Mouse (Mus musculus): Measurements from ENCODE around the gene Shc3.

- TF ChIP-seq USF1 (IDR thresholded peaks at IDR 0.05; ENCODE audit: low read depth): no peak
- TF ChIP-seq CTCF (IDR thresholded peaks at IDR 0.05; ENCODE audit: control insufficient read depth, insufficient read depth, insufficient read length): no peak
- TF ChIP-seq FOSL1 (IDR thresholded peaks at IDR 0.05; ENCODE audit: insufficient read depth, low read length, poor library complexity, severe bottlenecking): no peak
- TF ChIP-seq MYOD1 (IDR thresholded peaks at IDR 0.05; ENCODE audit: control insufficient read depth, insufficient read length, low read depth): no peak
- no peak for TF ChIP-seq MAX (IDR thresholded peaks at IDR 0.05)
- TF ChIP-seq CEBPB (IDR thresholded peaks at IDR 0.05; ENCODE audit: low read depth): no peak
- no peak for TF ChIP-seq MYOG (IDR thresholded peaks at IDR 0.05; ENCODE audit: control insufficient read depth, extremely low read depth, insufficient read length)
Observed at GRCm38 (mm10) chr13:51617306-51617705, 48.1 kb upstream of the Shc3 start.

Data from C2C12 (cell line).